Mouse (Mus musculus): ENCODE measurements around the gene Fuz. TPM values are rescaled to one million over a fixed set of nuclear protein-coding genes. Genes with fewer than 3 reads are reported as not detected.
"Not testable (repeated sequence)": the region's sequence is repeated elsewhere in the genome, so short reads cannot be mapped to it uniquely, and the experiment has no call there.

Gene Fuz
- polyA plus RNA-seq, 1 experiment = 32.4 TPM

GRCm38 (mm10) chr7:44860576-44861428 lies 35.1 kb upstream of the Fuz start:
- DNase-seq (ENCODE audit: extremely low spot score in 1 of 2, low spot score in 1 of 2) = peak in 1 of 2 experiments; percentile 71

GRCm38 (mm10) chr7:44861429-44861816 lies 34.5 kb upstream of the Fuz start:
- DNase-seq (ENCODE audit: extremely low spot score in 1 of 2, low spot score in 1 of 2) = no peak

- DNase-seq (ENCODE audit: extremely low spot score in 1 of 2, low spot score in 1 of 2) = no peak
These were observed 33.4 kb upstream of the Fuz start for GRCm38 (mm10) chr7:44862434-44862833.

- DNase-seq (ENCODE audit: extremely low spot score in 1 of 2, low spot score in 1 of 2) = no peak
These were observed 32.7 kb upstream of the Fuz start for GRCm38 (mm10) chr7:44863210-44863609.

GRCm38 (mm10) chr7:44863982-44864494 lies 31.8 kb upstream of the Fuz start:
- DNase-seq (ENCODE audit: extremely low spot score in 1 of 2, low spot score in 1 of 2) = no peak

- no peak for DNase-seq (ENCODE audit: extremely low spot score in 1 of 2, low spot score in 1 of 2)
These were observed 31.0 kb upstream of the Fuz start for GRCm38 (mm10) chr7:44864595-44865542.

- DNase-seq (ENCODE audit: extremely low spot score in 1 of 2, low spot score in 1 of 2) = no peak
These were observed 29.4 kb upstream of the Fuz start for GRCm38 (mm10) chr7:44866276-44867009.

GRCm38 (mm10) chr7:44867010-44867702 lies 28.7 kb upstream of the Fuz start:
- no peak for DNase-seq (ENCODE audit: extremely low spot score in 1 of 2, low spot score in 1 of 2)

GRCm38 (mm10) chr7:44867802-44868201 lies 28.1 kb upstream of the Fuz start:
- no peak for DNase-seq (ENCODE audit: extremely low spot score in 1 of 2, low spot score in 1 of 2)

- no peak for DNase-seq (ENCODE audit: extremely low spot score in 1 of 2, low spot score in 1 of 2)
These were observed 27.4 kb upstream of the Fuz start for GRCm38 (mm10) chr7:44868465-44868864.

- DNase-seq (ENCODE audit: extremely low spot score in 1 of 2, low spot score in 1 of 2) = no peak
These were observed 26.8 kb upstream of the Fuz start for GRCm38 (mm10) chr7:44868919-44869696.

- DNase-seq (ENCODE audit: extremely low spot score in 1 of 2, low spot score in 1 of 2) = peak; percentile 96 to 99
These were observed 26.0 kb upstream of the Fuz start, which contains the start of gene Ptov1 for GRCm38 (mm10) chr7:44869697-44870528. Gene Ptov1, minus strand, starts transcription at chr7:44869788.

GRCm38 (mm10) chr7:44870614-44871013 lies 25.3 kb upstream of the Fuz start:
- no peak for DNase-seq (ENCODE audit: extremely low spot score in 1 of 2, low spot score in 1 of 2)

GRCm38 (mm10) chr7:44871181-44871580 lies 24.7 kb upstream of the Fuz start:
- no peak for DNase-seq (ENCODE audit: extremely low spot score in 1 of 2, low spot score in 1 of 2)

- DNase-seq (ENCODE audit: extremely low spot score in 1 of 2, low spot score in 1 of 2) = not testable (repeated sequence)
These were observed 24.1 kb upstream of the Fuz start for GRCm38 (mm10) chr7:44871774-44872173.

- no peak for DNase-seq (ENCODE audit: extremely low spot score in 1 of 2, low spot score in 1 of 2)
These were observed 18.0 kb upstream of the Fuz start for GRCm38 (mm10) chr7:44877833-44878232.

GRCm38 (mm10) chr7:44883036-44883435 lies 12.8 kb upstream of the Fuz start:
- no peak for DNase-seq (ENCODE audit: extremely low spot score in 1 of 2, low spot score in 1 of 2)

GRCm38 (mm10) chr7:44884637-44885036 lies 11.2 kb upstream of the Fuz start:
- DNase-seq (ENCODE audit: extremely low spot score in 1 of 2, low spot score in 1 of 2) = no peak
